Mouse (Mus musculus) intestine, embryonic 14.5 days (tissue): Measurements from ENCODE around the gene Mog. TPM values are rescaled to one million over a fixed set of nuclear protein-coding genes. Genes with fewer than 3 reads are reported as not detected.

Experiments
- ATAC-seq: fragments of 200-750 bp; cut with Nextera tagmentation; replicated peaks from 2 replicates; pipeline ENCODE4 v1.8.0; 2017; ENCODE audit warnings: low read depth, moderate number of reproducible peaks, moderate TSS enrichment, moderate library complexity; ENCODE audit not compliant: low FRiP score, low TSS enrichment
- DNase-seq: peaks from one replicate; pipeline ENCODE4 v3.0.0-alpha.2; 2018; ENCODE audit warnings: low spot score
- H3K27ac ChIP-seq: fragments of 300-500 bp; sonication (generic); 2 replicates; pipeline ENCODE4 v1.5.1; 2014; ENCODE audit warnings: low read depth, mild to moderate bottlenecking, control low read depth
- H3K27me3 ChIP-seq: fragments of 300-500 bp; sonication (generic); replicated peaks from 2 replicates; pipeline ENCODE4 v1.6.1; 2014; ENCODE audit warnings: low read length, control low read depth; ENCODE audit not compliant: control insufficient read depth, insufficient read depth
- H3K36me3 ChIP-seq: fragments of 300-500 bp; sonication (generic); 2 replicates; pipeline ENCODE4 v1.6.1; 2014; ENCODE audit warnings: low read length, control low read depth; ENCODE audit not compliant: control insufficient read depth, insufficient read depth
- H3K4me1 ChIP-seq: fragments of 300-500 bp; sonication (generic); replicated peaks from 2 replicates; pipeline ENCODE4 v1.6.1; 2014; ENCODE audit warnings: low read length, control low read depth, mixed read lengths; ENCODE audit not compliant: control insufficient read depth, insufficient read depth
- H3K4me2 ChIP-seq: fragments of 300-500 bp; sonication (generic); 2 replicates; pipeline ENCODE4 v1.6.1; 2014; ENCODE audit warnings: low read length
- H3K4me3 ChIP-seq: fragments of 300-500 bp; sonication (generic); 2 replicates; pipeline ENCODE4 v1.5.1; 2014; ENCODE audit warnings: low read depth, low read length, control low read depth, mixed read lengths
- H3K9ac ChIP-seq: fragments of 300-500 bp; sonication (generic); 2 replicates; pipeline ENCODE4 v1.6.1; 2014; ENCODE audit warnings: mild to moderate bottlenecking, low read length
- H3K9me3 ChIP-seq: fragments of 300-500 bp; sonication (generic); 2 replicates; pipeline ENCODE4 v1.6.1; 2016; ENCODE audit warnings: low read length, control low read depth; ENCODE audit not compliant: control insufficient read depth
- WGBS: fragments of 180-500 bp; shearing (Covaris S2); extraction: QIAGEN DNeasy Blood & Tissue Kit; methylation state at CpG from one replicate; pipeline ENCODE4 v1.1.7; 2014; 5-methylcytosine and 5-hydroxymethylcytosine counted together
- polyA plus RNA-seq: library from polyadenylated mRNA; unstranded; fragments of >200 nt; fragmentation: Nextera tagmentation; extraction: Ambion mirVana; gene quantifications from 2 replicates; pipeline ENCODE4 v1.2.1, GENCODE M21; 2014

Mog gene
- polyA plus RNA-seq = 0.14 and 0.24 TPM in 2 replicates

- Histone ChIP-seq H3K9ac (no peak within 1 kb of the TSS), H3K36me3 (no peaks in the 10 kb centered on the region), H3K4me3 (no peak within 1 kb of the TSS), H3K27me3 (no peaks in the 10 kb centered on the region), H3K4me2 (no peak within 1 kb of the TSS), H3K27ac (no peak within 1 kb of the TSS), H3K9me3 (no peaks in the 10 kb centered on the region), H3K4me1 (0 out of 2 replicates have a peak, but pooled peaks cover 5% of the 10 kb centered on the region)
- ATAC-seq = no peak
- DNase-seq = no peak
- 67% methylated on average over 9 of the region's 9 CpGs for WGBS
Observed at GRCm38 (mm10) chr17:37022628-37023576, at the start of gene Mog. Mog (minus strand) TSS chr17:37023398.

DNA sequence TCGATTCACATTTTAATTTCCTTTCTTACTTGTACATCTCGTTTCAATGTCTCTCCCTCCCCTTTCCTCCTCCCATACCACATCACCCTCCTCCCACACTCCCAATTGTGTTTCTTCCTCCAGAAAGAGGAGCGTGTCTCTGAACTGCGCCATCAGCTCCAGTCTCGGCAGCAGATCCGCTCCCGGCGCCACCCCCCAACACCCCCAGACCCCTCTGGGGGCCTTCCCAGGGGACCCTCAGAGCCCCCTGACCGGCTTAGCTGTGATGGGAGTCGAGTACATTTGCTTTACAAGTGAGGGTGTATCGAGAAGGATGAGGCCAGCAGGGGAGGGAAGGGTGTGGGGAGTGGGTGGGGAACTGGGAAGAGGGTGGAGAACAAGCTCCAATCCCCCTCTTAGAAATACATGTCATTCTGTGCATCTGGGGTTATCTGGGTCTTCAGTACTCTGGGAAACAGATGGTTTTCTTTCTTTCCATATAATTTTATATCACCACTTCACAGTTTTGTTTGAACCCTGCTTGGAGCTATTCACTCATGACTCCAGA is 49.6 kb upstream of the Mog start:
- Histone ChIP-seq H3K36me3 (peaks cover 81% of the 10 kb centered on the region), H3K27me3 (no peaks in the 10 kb centered on the region), H3K4me3 (no peak overlapping the region), H3K9ac (no peak overlapping the region), H3K9me3 (no peaks in the 10 kb centered on the region), H3K4me1 (no peaks in the 10 kb centered on the region), H3K4me2 (no peak overlapping the region), H3K27ac (no peak overlapping the region)
- 68% methylated on average over 11 of the region's 11 CpGs for WGBS
- ATAC-seq (no peak), DNase-seq (peak; percentile 9)

DNA sequence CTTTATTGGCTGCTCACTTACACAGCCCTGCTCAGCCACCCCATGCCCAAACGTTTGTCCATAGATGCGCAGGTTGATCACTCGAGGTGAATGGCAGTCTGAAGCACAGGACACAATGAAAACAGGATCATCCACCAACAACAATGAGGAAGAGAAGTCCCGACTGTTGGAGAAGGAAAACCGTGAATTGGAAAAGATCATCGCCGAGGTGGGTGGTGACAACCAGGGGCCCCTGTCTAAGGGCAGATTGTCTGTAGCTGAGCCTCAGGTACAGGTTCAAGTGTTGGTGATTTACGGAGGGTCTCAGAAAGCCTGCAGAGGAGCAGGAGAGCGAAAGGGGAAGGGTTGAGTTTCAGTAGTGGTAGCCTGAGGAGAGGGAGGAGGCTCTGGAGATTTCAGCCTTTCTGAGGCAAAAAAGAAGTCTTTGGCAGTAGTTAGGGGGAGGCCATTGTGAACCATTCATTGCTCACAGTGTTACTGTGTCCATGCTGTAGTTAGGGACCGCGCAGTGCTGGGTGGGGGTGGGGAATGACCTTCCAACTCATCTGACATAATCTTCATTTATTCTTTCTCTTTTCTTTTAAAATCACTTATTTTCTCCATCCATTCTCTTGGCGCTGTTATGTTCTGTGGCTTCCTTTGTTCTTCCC is 49.0 kb upstream of the Mog start:
- H3K27ac ChIP-seq = no peak overlapping the region
- peaks cover 86% of the 10 kb centered on the region for H3K36me3 ChIP-seq
- ATAC-seq = no peak
- no peaks in the 10 kb centered on the region for H3K27me3 ChIP-seq
- DNase-seq = peak; percentile 27
- H3K4me2 ChIP-seq = no peak overlapping the region
- no peaks in the 10 kb centered on the region for H3K9me3 ChIP-seq
- no peaks in the 10 kb centered on the region for H3K4me1 ChIP-seq
- H3K4me3 ChIP-seq = no peak overlapping the region
- H3K9ac ChIP-seq = no peak overlapping the region
- WGBS = 86% methylated on average over 12 of the region's 12 CpGs

DNA sequence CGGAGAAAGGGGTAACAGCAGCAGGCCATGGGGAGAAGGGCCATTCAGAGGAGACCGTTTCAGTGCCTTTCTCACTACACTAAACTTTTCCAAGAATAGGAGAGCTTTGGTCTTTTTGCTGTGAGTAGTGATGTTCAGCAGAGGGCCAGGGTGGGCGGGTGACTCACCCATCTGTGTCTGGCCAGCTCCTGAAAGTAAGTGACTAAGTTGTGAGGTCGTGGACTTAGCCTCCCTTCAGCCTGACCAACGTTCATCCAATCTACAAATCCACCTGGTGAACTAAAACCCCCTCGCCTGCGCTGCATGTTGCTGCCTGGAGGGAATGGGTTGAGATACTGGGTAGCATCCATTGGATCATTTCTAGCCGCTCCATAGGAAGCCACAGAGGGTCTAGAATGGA is 46.9 kb upstream of the Mog start:
- Histone ChIP-seq H3K36me3 (peaks cover 94% of the 10 kb centered on the region), H3K4me1 (no peaks in the 10 kb centered on the region), H3K27me3 (no peaks in the 10 kb centered on the region), H3K27ac (no peak overlapping the region), H3K4me3 (no peak overlapping the region), H3K9ac (no peak overlapping the region), H3K9me3 (no peaks in the 10 kb centered on the region), H3K4me2 (no peak overlapping the region)
- WGBS = 90% methylated on average over 8 of the region's 8 CpGs
- ATAC-seq = no peak
- peak; percentile 6 for DNase-seq

GRCm38 (mm10) chr17:37067861-37068260 is 44.7 kb upstream of the Mog start:
- H3K4me2 ChIP-seq = no peak overlapping the region
- ATAC-seq = no peak
- H3K9ac ChIP-seq = no peak overlapping the region
- H3K27ac ChIP-seq = no peak overlapping the region
- H3K4me3 ChIP-seq = no peak overlapping the region
- no peaks in the 10 kb centered on the region for H3K9me3 ChIP-seq
- peaks cover 96% of the 10 kb centered on the region for H3K36me3 ChIP-seq
- no peaks in the 10 kb centered on the region for H3K4me1 ChIP-seq
- WGBS = 93% methylated on average over 1 of the region's 1 CpGs
- DNase-seq = no peak
- H3K27me3 ChIP-seq = no peaks in the 10 kb centered on the region

GRCm38 (mm10) chr17:37065993-37066392 is 42.8 kb upstream of the Mog start:
- no peaks in the 10 kb centered on the region for H3K27me3 ChIP-seq
- no peaks in the 10 kb centered on the region for H3K9me3 ChIP-seq
- WGBS = 97% methylated on average over 2 of the region's 2 CpGs
- DNase-seq = no peak
- H3K9ac ChIP-seq = no peak overlapping the region
- no peak overlapping the region for H3K4me3 ChIP-seq
- H3K27ac ChIP-seq = no peak overlapping the region
- peaks cover 98% of the 10 kb centered on the region for H3K36me3 ChIP-seq
- H3K4me1 ChIP-seq = no peaks in the 10 kb centered on the region
- ATAC-seq = no peak
- no peak overlapping the region for H3K4me2 ChIP-seq

- Histone ChIP-seq H3K4me2 (no peak overlapping the region), H3K9me3 (no peaks in the 10 kb centered on the region), H3K27ac (no peak overlapping the region), H3K36me3 (peaks cover 94% of the 10 kb centered on the region), H3K27me3 (no peaks in the 10 kb centered on the region), H3K9ac (no peak overlapping the region), H3K4me1 (no peaks in the 10 kb centered on the region), H3K4me3 (no peak overlapping the region)
- ATAC-seq (no peak), DNase-seq (no peak)
- WGBS = 90% methylated on average over 11 of the region's 11 CpGs
Observed at GRCm38 (mm10) chr17:37063686-37064495, 40.7 kb upstream of the Mog start.

- Histone ChIP-seq H3K4me2 (no peak overlapping the region), H3K36me3 (peaks cover 94% of the 10 kb centered on the region), H3K27me3 (no peaks in the 10 kb centered on the region), H3K4me1 (no peaks in the 10 kb centered on the region), H3K27ac (no peak overlapping the region), H3K9ac (no peak overlapping the region), H3K9me3 (no peaks in the 10 kb centered on the region), H3K4me3 (no peak overlapping the region)
- DNase-seq (no peak), ATAC-seq (no peak)
- WGBS = 85% methylated on average over 10 of the region's 10 CpGs
Observed at GRCm38 (mm10) chr17:37063063-37063462, 39.9 kb upstream of the Mog start.
